Mouse (Mus musculus) embryonic fibroblast, embryonic 13.5 days (primary cell): ENCODE measurements around the gene Irf2bpl.

Experiments used
- CTCF ChIP-seq: IDR thresholded peaks from 2 replicates; pipeline ENCODE4 v1.5.1; 2011; ENCODE audit warnings: mild to moderate bottlenecking, control low read depth, low read length, moderate library complexity, borderline replicate concordance; ENCODE audit not compliant: insufficient read depth
- POLR2A ChIP-seq: IDR thresholded peaks from 2 replicates; pipeline ENCODE4 v1.6.1; 2011; ENCODE audit warnings: low read depth, mild to moderate bottlenecking, control low read depth, low read length, moderate library complexity

GRCm38 (mm10) chr12:86864316-86865020 is 20.1 kb downstream of the Irf2bpl start:
- TF ChIP-seq CTCF (no peak), POLR2A (no peak)
